Mouse (Mus musculus) MEL (cell line): ENCODE measurements around the gene Med27.

ENCODE experiments used
- BHLHE40 ChIP-seq: IDR thresholded peaks from 2 replicates; pipeline ENCODE4 v1.6.1; 2012; ENCODE audit warnings: low read depth, mild to moderate bottlenecking, inconsistent platforms, low read length, improper control_type of control experiment, borderline replicate concordance
- CTCF ChIP-seq, 3 experiments: IDR thresholded peaks in 2 of 3; conservative IDR thresholded peaks in 1 of 3; 2 replicates each; pipeline ENCODE4 v1.5.1; 2011 to 2012; ENCODE audit warnings: low read length in 3 of 3, low read depth in 2 of 3, mild to moderate bottlenecking in 2 of 3, improper control_type of control experiment in 1 of 3, inconsistent platforms in 1 of 3, mixed read lengths in 1 of 3, moderate library complexity in 1 of 3; ENCODE audit not compliant: control insufficient read depth in 1 of 3, insufficient read depth in 1 of 3, poor library complexity in 1 of 3, severe bottlenecking in 1 of 3
- E2F4 ChIP-seq: IDR thresholded peaks from 2 replicates; pipeline ENCODE4 v1.6.1; 2011; ENCODE audit warnings: low read depth, low read length, improper control_type of control experiment, borderline replicate concordance
- MAFK ChIP-seq: IDR thresholded peaks from 2 replicates; pipeline ENCODE4 v1.6.1; 2011; ENCODE audit warnings: low read depth, mild to moderate bottlenecking, low read length, improper control_type of control experiment, borderline replicate concordance
- MAX ChIP-seq: IDR thresholded peaks from 2 replicates; pipeline ENCODE4 v1.6.1; 2011; ENCODE audit warnings: low read length, improper control_type of control experiment
- MAZ ChIP-seq: IDR thresholded peaks from 2 replicates; pipeline ENCODE4 v1.6.1; 2012; ENCODE audit warnings: low read depth, mild to moderate bottlenecking, inconsistent platforms, low read length, improper control_type of control experiment
- POLR2A ChIP-seq, 2 experiments: IDR thresholded peaks; 2 replicates each; pipeline ENCODE4 v1.6.1; 2011 to 2012; ENCODE audit warnings: low read length in 2 of 2, mild to moderate bottlenecking in 2 of 2, control low read depth in 1 of 2, improper control_type of control experiment in 1 of 2, low read depth in 1 of 2, moderate library complexity in 1 of 2; ENCODE audit not compliant: control insufficient read depth in 1 of 2, insufficient read depth in 1 of 2, poor library complexity in 1 of 2
- TAL1 ChIP-seq: IDR thresholded peaks from 2 replicates; pipeline ENCODE4 v1.6.1; 2012; ENCODE audit warnings: mild to moderate bottlenecking, inconsistent platforms, low read length, moderate library complexity, mixed read lengths

DNA sequence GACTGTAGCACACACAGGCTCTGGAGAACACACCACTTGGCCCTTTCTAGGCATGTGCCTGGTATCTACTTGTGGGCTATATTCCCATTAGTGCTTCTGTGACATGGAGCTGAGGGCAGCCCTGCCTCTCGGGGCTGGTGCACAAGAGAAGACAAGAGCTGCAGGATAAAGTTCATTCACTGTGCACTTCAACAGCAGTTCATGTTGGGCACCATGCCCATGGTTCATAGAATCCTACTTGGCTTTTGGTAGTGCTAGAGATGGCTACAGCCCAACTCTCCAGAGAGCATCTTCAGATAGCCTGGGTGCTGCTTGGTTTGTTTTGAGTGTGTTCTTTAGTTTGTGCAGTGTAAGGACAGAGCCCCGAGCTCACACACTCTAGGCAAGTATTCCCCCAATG, 138.9 kb downstream of the Med27 start:
- TF ChIP-seq MAFK (no peak), POLR2A (IDR thresholded peaks at IDR 0.05; ENCODE audit: control insufficient read depth in 1 of 2, insufficient read depth in 1 of 2, low read depth in 1 of 2, low read length in 2 of 2, poor library complexity in 1 of 2) (no peak), MAX (no peak), MAZ (no peak), BHLHE40 (no peak), E2F4 (no peak), CTCF (IDR thresholded peaks at IDR 0.05 in 2 of 3, conservative IDR thresholded peaks at IDR 0.05 in 1 of 3; ENCODE audit: control insufficient read depth in 1 of 3, insufficient read depth in 1 of 3, low read depth in 2 of 3, low read length in 3 of 3, poor library complexity in 1 of 3, severe bottlenecking in 1 of 3) (no peak), TAL1 (no peak)
